Mouse (Mus musculus) intestine, embryonic 14.5 days (tissue): Measurements from ENCODE around the gene Tmed4. TPM values are rescaled to one million over a fixed set of nuclear protein-coding genes. Genes with fewer than 3 reads are reported as not detected.

Source experiments
- ATAC-seq: fragments of 200-750 bp; cut with Nextera tagmentation; replicated peaks from 2 replicates; pipeline ENCODE4 v1.8.0; 2017; ENCODE audit warnings: low read depth, moderate number of reproducible peaks, moderate TSS enrichment, moderate library complexity; ENCODE audit not compliant: low FRiP score, low TSS enrichment
- DNase-seq: peaks from one replicate; pipeline ENCODE4 v3.0.0-alpha.2; 2018; ENCODE audit warnings: low spot score
- H3K27ac ChIP-seq: fragments of 300-500 bp; sonication (generic); 2 replicates; pipeline ENCODE4 v1.5.1; 2014; ENCODE audit warnings: low read depth, mild to moderate bottlenecking, control low read depth
- H3K27me3 ChIP-seq: fragments of 300-500 bp; sonication (generic); replicated peaks from 2 replicates; pipeline ENCODE4 v1.6.1; 2014; ENCODE audit warnings: low read length, control low read depth; ENCODE audit not compliant: control insufficient read depth, insufficient read depth
- H3K36me3 ChIP-seq: fragments of 300-500 bp; sonication (generic); 2 replicates; pipeline ENCODE4 v1.6.1; 2014; ENCODE audit warnings: low read length, control low read depth; ENCODE audit not compliant: control insufficient read depth, insufficient read depth
- H3K4me1 ChIP-seq: fragments of 300-500 bp; sonication (generic); replicated peaks from 2 replicates; pipeline ENCODE4 v1.6.1; 2014; ENCODE audit warnings: low read length, control low read depth, mixed read lengths; ENCODE audit not compliant: control insufficient read depth, insufficient read depth
- H3K4me2 ChIP-seq: fragments of 300-500 bp; sonication (generic); 2 replicates; pipeline ENCODE4 v1.6.1; 2014; ENCODE audit warnings: low read length
- H3K4me3 ChIP-seq: fragments of 300-500 bp; sonication (generic); 2 replicates; pipeline ENCODE4 v1.5.1; 2014; ENCODE audit warnings: low read depth, low read length, control low read depth, mixed read lengths
- H3K9ac ChIP-seq: fragments of 300-500 bp; sonication (generic); 2 replicates; pipeline ENCODE4 v1.6.1; 2014; ENCODE audit warnings: mild to moderate bottlenecking, low read length
- H3K9me3 ChIP-seq: fragments of 300-500 bp; sonication (generic); 2 replicates; pipeline ENCODE4 v1.6.1; 2016; ENCODE audit warnings: low read length, control low read depth; ENCODE audit not compliant: control insufficient read depth
- WGBS: fragments of 180-500 bp; shearing (Covaris S2); extraction: QIAGEN DNeasy Blood & Tissue Kit; methylation state at CpG from one replicate; pipeline ENCODE4 v1.1.7; 2014; 5-methylcytosine and 5-hydroxymethylcytosine counted together
- polyA plus RNA-seq: library from polyadenylated mRNA; unstranded; fragments of >200 nt; fragmentation: Nextera tagmentation; extraction: Ambion mirVana; gene quantifications from 2 replicates; pipeline ENCODE4 v1.2.1, GENCODE M21; 2014

The Tmed4 gene
- polyA plus RNA-seq, 1 experiment from 2014 or later: 113 TPM

DNA sequence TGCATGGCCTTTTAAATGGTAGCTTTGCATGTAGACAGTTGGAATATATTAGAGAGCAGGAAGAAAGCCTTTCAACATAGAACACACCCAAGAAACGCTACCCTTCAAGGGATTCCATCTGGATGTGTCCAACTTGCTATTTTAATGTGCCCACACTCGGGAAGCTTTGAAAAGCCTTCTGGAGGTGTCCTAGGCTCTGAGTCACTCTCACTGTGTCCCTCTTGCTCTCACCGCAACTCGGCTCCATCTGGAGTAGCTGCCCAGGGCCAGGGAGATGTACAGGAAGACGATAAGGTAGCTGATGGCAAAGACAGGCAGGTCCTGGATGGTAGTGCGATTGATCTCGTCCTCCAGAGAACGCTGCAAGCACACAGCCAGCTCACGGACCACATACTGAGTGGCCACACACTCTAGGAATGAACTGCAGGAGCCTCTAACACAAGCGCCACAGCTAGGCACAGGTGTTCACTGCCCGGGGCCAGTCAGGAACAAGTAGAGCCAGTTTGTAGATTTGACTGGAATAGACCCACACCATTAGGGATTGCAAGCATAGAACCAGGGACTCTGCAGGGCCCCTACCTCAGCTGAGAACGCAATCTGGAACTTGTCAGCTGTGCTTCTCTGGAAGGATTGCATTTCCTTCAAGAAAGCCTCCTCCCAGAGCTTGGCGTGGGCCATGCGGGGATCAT, 50.0 kb downstream of the Tmed4 start:
- no peak for ATAC-seq
- Histone ChIP-seq H3K4me2 (no peak overlapping the region), H3K9ac (no peak overlapping the region), H3K4me1 (no peaks in the 10 kb centered on the region), H3K27ac (no peak overlapping the region), H3K9me3 (no peaks in the 10 kb centered on the region), H3K36me3 (no peaks in the 10 kb centered on the region), H3K4me3 (no peak overlapping the region), H3K27me3 (no peaks in the 10 kb centered on the region)
- no peak for DNase-seq
- WGBS: 79% methylated on average over 14 of the region's 14 CpGs

DNA sequence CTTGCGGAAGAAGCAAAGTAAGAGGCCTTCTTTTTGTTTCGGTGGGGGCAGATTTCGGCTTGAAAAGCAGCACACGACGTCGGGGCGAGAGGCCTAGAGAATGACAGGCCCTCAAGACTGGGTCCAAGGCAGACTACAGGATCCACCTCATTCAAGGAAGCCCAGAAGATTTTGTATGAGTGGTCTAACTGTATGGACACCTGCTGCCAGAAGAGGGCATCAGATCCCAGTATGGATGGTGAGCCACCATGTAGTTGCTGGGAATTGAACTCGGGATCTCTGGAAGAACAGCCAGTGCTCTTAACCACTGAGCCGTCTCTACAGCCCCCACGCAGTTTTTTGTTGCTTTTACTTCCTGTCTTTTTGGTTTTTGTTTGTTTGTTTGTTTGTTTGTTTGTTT, 52.5 kb downstream of the Tmed4 start:
- no peak overlapping the region for H3K27ac ChIP-seq
- ATAC-seq (no peak), DNase-seq (no peak)
- H3K4me2 ChIP-seq: no peak overlapping the region
- no peak overlapping the region for H3K9ac ChIP-seq
- no peaks in the 10 kb centered on the region for H3K27me3 ChIP-seq
- H3K9me3 ChIP-seq: no peaks in the 10 kb centered on the region
- H3K4me1 ChIP-seq: no peaks in the 10 kb centered on the region
- WGBS: 96% methylated on average over 10 of the region's 10 CpGs
- no peaks in the 10 kb centered on the region for H3K36me3 ChIP-seq
- H3K4me3 ChIP-seq: no peak overlapping the region

Other genes starting within 250 kb of the Tmed4 start
- 2.9 and 3.4 TPM in 2 replicates for gene Camk2b, start 208.5 kb downstream of the Tmed4 start, polyA plus RNA-seq
- 0.50 and 0.54 TPM in 2 replicates for gene A730071L15Rik, start 74.8 kb downstream of the Tmed4 start, polyA plus RNA-seq
- gene Nudcd3, start 74.5 kb downstream of the Tmed4 start, polyA plus RNA-seq: 37.8 and 43.3 TPM in 2 replicates
- 1.1 and 1.3 TPM in 2 replicates for gene Npc1l1, start 44.7 kb downstream of the Tmed4 start, polyA plus RNA-seq
- gene Ddx56, start 7.1 kb downstream of the Tmed4 start, polyA plus RNA-seq: 111 and 122 TPM in 2 replicates
- gene Ogdh, start 16.8 kb upstream of the Tmed4 start, polyA plus RNA-seq: 112 TPM in 2 replicates
- gene Zmiz2, start 114.2 kb upstream of the Tmed4 start, polyA plus RNA-seq: 14.0 and 14.2 TPM in 2 replicates
- gene Ppia, start 140.6 kb upstream of the Tmed4 start, polyA plus RNA-seq: 5,694 and 5,748 TPM in 2 replicates
- 510 and 552 TPM in 2 replicates for gene H2afv, start 169.6 kb upstream of the Tmed4 start, polyA plus RNA-seq
- gene Purb, start 201.0 kb upstream of the Tmed4 start, polyA plus RNA-seq: 25.7 and 26.2 TPM in 2 replicates
- gene Myo1g, start 246.1 kb upstream of the Tmed4 start, polyA plus RNA-seq: 1.3 TPM in 2 replicates